Mouse (Mus musculus): ENCODE results near the gene Manba.

DNA sequence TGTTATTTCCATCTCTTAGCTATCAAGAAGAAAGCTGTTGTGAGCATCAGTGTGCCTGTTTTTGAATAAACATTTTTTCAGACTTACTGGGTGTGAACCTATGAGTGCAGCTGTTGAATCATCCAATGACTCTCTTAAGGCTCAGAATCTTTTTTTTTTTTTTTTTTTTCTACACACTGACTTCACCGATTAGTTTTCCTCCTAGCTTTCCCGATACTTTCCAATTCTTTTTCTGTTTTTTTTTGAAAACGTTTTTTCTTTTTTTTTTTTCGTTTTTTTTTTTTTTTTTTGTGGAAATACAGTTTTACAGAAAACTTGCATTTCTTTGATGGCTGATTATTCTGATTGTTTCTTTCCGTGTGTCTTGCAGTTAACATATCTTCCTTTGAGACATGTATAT, 67.5 kb downstream of the Manba start:
- TF ChIP-seq CTCF (IDR thresholded peaks at IDR 0.05; ENCODE audit: low read depth): no peak
- TF ChIP-seq EP300 (IDR thresholded peaks at IDR 0.05; ENCODE audit: low read depth): no peak

All from heart, postnatal 0 days (tissue).